Mouse (Mus musculus): ENCODE data around the gene Map3k7cl. TPM values are rescaled to one million over a fixed set of nuclear protein-coding genes. Genes with fewer than 3 reads are reported as not detected.

Gene Map3k7cl
- polyA plus RNA-seq, 1 experiment from 2014 or later: 0.77 TPM

DNA sequence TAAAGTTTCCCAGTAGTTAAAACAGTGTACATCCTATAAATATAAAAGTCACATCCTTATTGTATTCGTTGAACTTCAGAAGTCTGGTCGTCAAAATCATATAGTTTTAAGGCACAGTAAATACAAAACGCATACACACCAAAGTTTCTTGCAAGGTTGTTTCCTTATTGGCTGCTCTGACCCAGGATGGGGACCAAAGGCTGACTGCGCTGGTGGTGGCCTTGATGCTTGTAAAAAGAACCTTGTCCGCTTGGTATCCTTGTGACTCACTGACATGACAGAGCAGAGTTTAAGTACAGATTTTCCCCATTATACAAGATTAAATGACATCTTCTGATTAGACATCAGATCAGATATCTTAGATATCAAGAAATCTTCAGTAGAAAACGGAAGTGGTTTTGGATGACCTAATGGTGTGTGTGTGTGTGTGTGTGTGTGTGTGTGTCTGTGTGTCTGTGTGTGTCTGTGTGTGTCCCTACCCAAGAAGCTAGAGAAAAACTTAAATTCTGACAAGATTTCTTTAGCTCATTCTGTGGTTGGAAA, 82.2 kb downstream of the Map3k7cl start:
- DNase-seq (ENCODE audit: low spot score): no peak

DNA sequence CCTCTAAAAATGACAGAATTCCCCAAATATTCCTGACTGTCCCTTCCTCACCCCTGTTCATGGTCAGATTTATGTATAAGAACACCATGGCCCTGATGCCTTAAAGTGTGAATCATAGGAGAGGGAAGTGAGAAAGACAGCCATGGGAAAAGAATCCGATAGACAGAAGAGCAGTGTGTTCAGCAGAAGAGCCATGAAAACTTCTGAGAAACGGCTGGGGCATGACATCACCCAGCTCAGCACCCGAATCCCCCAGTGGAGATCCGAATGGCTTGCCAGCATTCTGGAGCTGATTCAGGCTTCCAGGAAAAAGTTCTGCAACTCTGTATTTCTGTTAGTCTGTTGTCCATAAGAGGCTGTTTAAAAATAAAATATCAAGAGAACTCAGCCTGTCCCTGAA, 82.7 kb downstream of the Map3k7cl start:
- DNase-seq (ENCODE audit: low spot score): no peak

DNA sequence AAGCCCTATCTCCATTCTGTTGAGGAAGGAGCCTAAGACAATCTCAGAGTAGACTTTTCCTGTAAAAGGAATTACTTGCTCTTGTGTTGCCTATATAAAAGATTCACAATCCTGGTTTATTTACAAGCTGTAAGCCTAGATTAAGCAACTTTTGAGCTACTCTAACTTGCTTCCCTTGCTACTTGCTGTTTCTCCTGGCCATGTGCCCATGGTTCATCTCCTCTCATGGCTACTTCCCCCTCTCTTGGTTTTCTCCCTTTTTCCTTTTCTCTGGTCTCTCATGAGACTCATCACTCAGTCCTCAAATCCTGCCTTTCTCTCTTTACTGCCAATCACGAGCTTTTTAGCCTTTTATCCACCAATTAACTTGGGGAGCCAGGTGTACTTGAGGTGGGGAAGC, 85.0 kb downstream of the Map3k7cl start:
- DNase-seq (ENCODE audit: low spot score): no peak

DNA sequence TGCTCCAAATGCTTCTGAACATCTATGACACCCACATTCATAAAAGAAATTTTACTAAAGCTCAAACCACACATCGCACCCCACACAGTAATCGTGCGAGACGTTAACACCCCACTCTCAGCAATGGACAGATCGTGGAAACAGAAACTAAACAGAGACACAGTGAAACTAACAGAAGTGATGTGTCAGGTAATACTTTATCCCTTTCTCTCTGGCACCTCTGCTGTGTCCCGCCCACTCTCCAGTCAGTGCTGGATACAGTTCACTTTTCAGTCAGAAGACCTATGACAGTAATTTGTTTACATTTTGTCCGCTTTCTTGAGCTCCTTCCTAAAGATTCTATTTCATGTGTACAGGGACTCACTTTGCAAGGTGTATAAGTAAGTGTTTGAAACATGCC, 89.1 kb downstream of the Map3k7cl start:
- no peak for DNase-seq (ENCODE audit: low spot score)

DNA sequence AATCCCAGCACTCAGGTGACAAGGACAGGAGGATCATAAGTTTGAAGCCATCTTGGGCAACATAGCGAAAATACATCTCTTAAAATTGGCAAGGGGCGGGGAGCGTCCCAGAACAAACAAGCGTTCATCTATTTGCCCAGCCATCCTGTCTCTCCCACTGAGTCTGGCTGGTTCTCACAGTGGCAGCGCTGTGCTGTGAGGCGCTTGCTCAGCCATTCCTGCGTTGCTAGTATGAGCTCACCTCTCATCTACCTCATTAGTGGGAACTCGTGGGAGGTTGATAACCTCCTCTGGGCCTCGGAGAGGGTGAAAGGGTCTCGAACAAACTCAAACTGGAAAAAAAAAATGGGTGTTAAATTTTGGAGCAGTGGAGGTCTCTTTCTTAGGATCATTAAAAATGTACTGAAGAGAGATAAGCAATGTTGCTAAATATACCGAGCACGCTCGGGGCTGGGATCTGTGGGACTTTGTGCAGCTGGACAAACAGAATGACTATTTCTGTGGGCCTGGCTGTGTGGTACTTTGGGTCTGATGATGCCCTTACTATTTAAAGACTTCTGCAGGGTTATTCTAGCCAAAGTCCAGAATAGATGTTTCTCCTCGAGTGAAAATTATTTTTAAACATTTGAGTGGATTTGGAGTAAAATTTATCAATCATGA, 91.1 kb downstream of the Map3k7cl start:
- DNase-seq (ENCODE audit: low spot score): no peak

Other genes starting within 250 kb of the Map3k7cl start
- 13.1 and 21.0 TPM in 2 replicates for gene N6amt1, start 199.1 kb upstream of the Map3k7cl start, polyA plus RNA-seq (2015; fragmentation: Nextera tagmentation; extraction: Ambion mirVana)
- gene Ltn1, start 120.7 kb upstream of the Map3k7cl start, polyA plus RNA-seq (2015; fragmentation: Nextera tagmentation; extraction: Ambion mirVana): 23.7 and 25.0 TPM in 2 replicates
- gene Rwdd2b, start 112.8 kb upstream of the Map3k7cl start, polyA plus RNA-seq (2015; fragmentation: Nextera tagmentation; extraction: Ambion mirVana): 19.8 and 23.1 TPM in 2 replicates
- 53.7 and 58.4 TPM in 2 replicates for gene Usp16, start 98.6 kb upstream of the Map3k7cl start, polyA plus RNA-seq (2015; fragmentation: Nextera tagmentation; extraction: Ambion mirVana)
- gene Cct8, start 57.5 kb upstream of the Map3k7cl start, polyA plus RNA-seq (2015; fragmentation: Nextera tagmentation; extraction: Ambion mirVana): 404 and 430 TPM in 2 replicates
- 24.1 and 26.0 TPM in 2 replicates for gene Bach1, start 145.6 kb downstream of the Map3k7cl start, polyA plus RNA-seq (2015; fragmentation: Nextera tagmentation; extraction: Ambion mirVana)